Mouse (Mus musculus): Measurements from ENCODE around the gene Renbp. TPM values are rescaled to one million over a fixed set of nuclear protein-coding genes. Genes with fewer than 3 reads are reported as not detected.

Renbp gene
- total RNA-seq, 2 experiments from 2014 or later: 3.1 to 5.1 TPM

DNA sequence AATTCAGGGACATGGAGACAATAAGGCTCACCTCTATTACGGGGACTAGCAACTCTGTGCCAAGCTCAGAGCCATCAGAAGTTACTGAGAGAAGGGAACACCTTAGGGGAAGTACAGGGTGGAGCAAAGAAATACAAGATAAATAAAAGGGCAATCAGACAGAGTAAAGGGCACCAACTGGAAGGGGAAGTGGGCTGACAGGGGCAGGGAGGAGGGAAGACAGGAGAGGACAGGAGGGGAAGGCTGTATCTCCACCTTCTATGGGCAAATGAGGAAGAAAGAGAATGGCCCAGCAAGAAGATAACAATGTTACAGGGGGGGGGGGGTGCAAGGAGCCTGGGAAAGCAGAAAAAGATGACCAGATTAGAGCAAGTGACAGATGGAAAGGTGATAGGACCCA lies 53.6 kb downstream of the Renbp start:
- intact Hi-C loops (cut with DNase I): no loop called here
- DNase-seq (ENCODE audit: extremely low spot score in 1 of 2, low spot score in 2 of 2): no peak

DNA sequence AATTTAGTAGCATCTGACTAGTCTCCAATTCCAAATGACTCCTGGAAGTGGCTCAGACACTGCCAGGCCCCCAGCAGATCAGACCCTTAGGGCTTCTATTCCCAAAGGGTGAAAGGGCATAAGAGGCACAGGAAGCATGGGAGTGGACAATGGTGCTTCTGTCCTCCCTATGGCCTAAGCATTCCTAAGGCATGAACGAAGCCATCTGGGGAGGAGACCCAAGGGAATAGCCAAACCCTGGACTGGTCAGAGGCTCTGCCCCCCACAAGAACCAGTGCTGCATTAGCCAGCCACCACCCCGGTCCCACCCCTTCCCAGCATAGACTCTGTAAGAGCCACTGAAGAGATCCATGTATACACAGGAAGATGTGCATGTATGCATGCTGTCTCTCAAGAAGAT lies 54.8 kb downstream of the Renbp start:
- no peak for DNase-seq (ENCODE audit: extremely low spot score in 1 of 2, low spot score in 2 of 2)
- intact Hi-C loops (cut with DNase I): no loop called here

Other genes starting within 250 kb of the Renbp start
- 10 to 100 TPM; 71.6 to 77.0 TPM for gene Bcap31, start 214.7 kb downstream of the Renbp start, total RNA-seq (2021)
- 10 to 100 TPM; 15.0 to 16.2 TPM for gene Abcd1, start 214.3 kb downstream of the Renbp start, total RNA-seq (2021)
- gene Plxnb3, start 173.8 kb downstream of the Renbp start, total RNA-seq (2021): 1 to 10 TPM; 4.5 to 6.8 TPM
- gene Srpk3, start 156.4 kb downstream of the Renbp start, total RNA-seq (2021): 1 to 10 TPM; 1.8 to 2.2 TPM
- gene Idh3g, start 144.0 kb downstream of the Renbp start, total RNA-seq (2021): 100 to 1,000 TPM; 148 to 149 TPM
- 100 to 1,000 TPM in 1 of 2 experiments, 10 to 100 TPM in 1; 98.0 to 117 TPM for gene Ssr4, start 143.8 kb downstream of the Renbp start, total RNA-seq (2021)
- gene Pdzd4, start 105.9 kb downstream of the Renbp start, total RNA-seq (2021): 100 to 1,000 TPM; 121 to 134 TPM
- not detected for gene Avpr2, start 38.7 kb downstream of the Renbp start, total RNA-seq (2021)
- 100 to 1,000 TPM; 414 to 459 TPM for gene L1cam, start 34.7 kb downstream of the Renbp start, total RNA-seq (2021)
- 1 to 10 TPM; 5.3 to 5.4 TPM for gene Arhgap4, start 9.0 kb downstream of the Renbp start, total RNA-seq (2021)
- gene Naa10, start 8.9 kb downstream of the Renbp start, total RNA-seq (2021): 10 to 100 TPM; 56.9 to 60.6 TPM
- 10 to 100 TPM; 70.1 to 83.6 TPM for gene Hcfc1, start 35.5 kb upstream of the Renbp start, total RNA-seq (2021)
- 10 to 100 TPM; 37.3 to 39.3 TPM for gene Irak1, start 93.1 kb upstream of the Renbp start, total RNA-seq (2021)
- not detected for gene Opn1mw, start 196.6 kb upstream of the Renbp start, total RNA-seq (2021)
- gene Mecp2, start 204.5 kb upstream of the Renbp start, total RNA-seq (2021): 10 to 100 TPM; 77.1 to 78.0 TPM
- not detected for gene Tex28, start 237.0 kb upstream of the Renbp start, total RNA-seq (2021)
- not detected for gene Tktl1, start 246.4 kb upstream of the Renbp start, total RNA-seq (2021)